Mouse (Mus musculus) CD4-positive, CD25-positive, alpha-beta regulatory T cell, adult 2 months (primary cell): ENCODE results near the gene Colec11.
A peak's percentile ranks its signal among the peaks of the same experiment; 100 is the strongest.

Experiments
- DNase-seq: peaks from one replicate; pipeline ENCODE4 v3.0.0-alpha.2; 2012; ENCODE audit warnings: low read depth, low spot score

Gene Colec11

DNA sequence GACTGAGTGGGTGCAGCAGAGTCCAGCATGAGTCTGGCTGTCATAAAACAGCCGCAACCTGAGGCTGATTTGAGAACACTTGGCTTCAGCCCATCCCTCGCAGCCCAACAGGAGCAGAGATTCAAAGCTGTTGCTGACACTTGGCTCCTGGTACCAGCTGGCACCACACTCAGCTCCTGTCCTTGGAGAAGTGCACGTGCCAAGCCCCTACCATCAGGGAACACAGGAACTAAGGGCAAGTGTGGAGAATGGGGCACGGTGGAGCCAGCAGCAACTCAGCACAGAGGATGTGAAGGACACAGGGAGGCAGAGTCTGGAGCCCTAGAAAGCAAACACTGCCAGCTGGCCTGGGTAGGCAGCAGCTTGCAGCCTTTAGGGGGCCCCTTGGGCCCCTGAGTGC lies 20.9 kb downstream of the Colec11 start:
- no peak for DNase-seq

DNA sequence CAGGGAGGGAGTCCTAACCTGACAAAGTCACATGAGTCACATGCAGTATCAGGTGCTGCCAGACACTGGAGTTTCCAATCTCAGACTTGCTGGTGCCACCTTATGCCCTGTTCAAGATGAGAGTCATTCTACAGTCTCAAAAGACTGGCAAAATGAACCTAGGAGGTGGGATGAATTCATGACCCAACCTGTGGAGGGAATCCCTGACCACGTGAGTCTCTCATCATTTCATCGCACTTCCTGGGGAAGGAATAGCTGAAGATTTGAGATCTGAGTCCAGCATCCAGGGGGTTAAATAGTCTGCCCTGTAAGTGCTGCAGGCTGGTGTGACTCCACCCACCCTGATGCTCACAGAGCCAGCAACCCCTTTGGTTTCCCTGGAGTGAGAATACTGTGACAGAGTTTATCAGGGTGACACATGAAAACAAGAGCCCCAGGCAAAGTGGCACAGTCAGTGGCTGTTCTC lies 24.6 kb downstream of the Colec11 start:
- DNase-seq: no peak

DNA sequence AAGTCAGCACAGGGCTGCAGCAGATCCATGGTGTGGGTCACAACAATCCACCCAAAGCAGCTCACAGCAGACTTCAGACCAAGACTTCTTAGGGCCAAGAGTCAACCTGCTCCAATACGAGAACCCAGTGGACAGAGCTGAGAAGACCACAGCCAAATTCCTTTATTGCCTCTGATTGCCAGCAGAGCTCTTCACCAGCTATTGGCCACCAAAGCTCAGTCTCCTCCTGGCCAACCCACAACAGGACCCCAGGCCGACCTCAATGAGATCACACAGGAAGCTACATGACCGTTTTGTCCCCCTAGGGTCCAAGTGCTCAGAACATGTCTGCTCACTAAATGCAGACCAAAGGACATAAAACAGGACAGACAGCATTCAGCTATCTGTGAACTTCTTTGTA lies 25.1 kb downstream of the Colec11 start:
- DNase-seq: no peak

GRCm38 (mm10) chr12:28597699-28598098 lies 25.5 kb downstream of the Colec11 start:
- no peak for DNase-seq

GRCm38 (mm10) chr12:28596851-28597250 lies 26.3 kb downstream of the Colec11 start:
- no peak for DNase-seq

DNA sequence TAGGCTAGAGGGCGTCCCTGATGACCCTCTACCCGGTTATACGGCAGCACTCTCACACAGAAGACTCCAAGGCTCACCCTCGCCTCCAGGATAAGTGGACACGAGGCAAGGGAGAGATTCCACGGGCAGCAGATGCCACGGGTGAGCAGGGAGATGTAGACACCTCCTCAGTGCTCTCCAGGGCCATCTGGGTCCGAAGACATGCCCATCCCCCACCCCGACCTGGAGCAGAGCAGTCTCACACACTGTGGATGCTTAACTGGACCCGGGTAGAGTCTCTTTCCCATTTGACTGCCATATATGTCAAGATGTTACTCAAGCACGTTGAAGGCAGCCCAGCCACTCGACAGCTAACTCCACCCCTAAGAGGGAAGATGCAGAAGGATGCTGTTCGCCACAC lies 32.7 kb downstream of the Colec11 start:
- DNase-seq: no peak

DNA sequence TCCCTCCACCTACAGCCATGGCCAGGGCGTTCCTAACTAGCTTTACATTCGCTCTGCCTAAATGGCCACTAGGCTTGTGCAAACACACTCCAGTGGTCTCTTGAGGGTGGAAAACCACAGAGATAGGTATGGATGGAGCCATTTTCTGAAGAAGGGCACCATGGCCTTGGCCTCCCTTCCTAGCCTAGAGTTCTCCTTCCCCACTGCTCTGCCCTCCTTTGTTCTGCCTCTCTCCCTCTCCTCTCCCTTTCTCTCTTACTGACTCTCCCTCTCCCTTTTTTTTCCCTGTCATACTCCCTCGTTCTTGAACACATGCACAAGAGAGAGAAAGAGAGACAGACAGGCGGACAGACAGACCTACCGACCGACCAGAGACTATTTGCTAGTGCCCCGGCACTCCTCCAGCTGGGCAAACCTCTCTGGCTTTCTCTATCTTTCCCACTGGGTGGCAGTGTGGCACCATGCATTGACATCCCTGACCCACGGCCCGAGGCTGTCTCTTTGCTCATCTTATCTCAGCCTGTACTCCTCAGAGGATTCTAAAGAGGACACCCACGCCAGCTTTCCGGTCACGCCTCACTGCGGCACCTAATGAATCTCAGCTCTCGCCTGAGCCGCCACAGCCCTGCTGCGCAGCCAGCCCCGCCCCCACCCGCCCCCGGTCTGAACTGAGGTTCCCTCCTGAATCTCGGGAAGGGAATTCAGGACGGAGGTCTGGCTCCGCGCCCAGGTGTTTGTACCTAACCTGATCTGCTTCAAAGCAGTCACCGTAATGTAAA lies 33.9 kb downstream of the Colec11 start:
- DNase-seq: peak; percentile 75

GRCm38 (mm10) chr12:28587949-28588348 lies 35.2 kb downstream of the Colec11 start:
- DNase-seq: no peak

DNA sequence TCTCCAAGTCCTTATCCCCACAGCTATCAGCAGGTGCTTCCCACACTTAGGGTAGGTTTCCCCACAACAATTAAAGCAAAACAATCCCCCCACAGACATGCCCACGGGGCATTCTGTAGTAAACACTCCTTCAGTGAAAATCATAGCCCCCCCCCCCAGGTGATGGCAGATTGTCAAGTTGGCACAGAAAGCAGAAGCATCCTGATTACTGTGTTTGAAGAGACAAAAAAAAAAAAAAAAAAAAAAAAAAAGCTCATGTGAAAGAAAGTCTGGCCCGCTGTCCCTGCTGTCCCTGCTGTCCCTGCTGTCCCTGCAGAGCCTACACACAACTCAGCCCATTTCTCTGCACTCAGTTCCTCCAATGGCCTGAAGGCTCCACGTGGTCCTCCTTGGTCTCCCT lies 39.1 kb downstream of the Colec11 start:
- no peak for DNase-seq

DNA sequence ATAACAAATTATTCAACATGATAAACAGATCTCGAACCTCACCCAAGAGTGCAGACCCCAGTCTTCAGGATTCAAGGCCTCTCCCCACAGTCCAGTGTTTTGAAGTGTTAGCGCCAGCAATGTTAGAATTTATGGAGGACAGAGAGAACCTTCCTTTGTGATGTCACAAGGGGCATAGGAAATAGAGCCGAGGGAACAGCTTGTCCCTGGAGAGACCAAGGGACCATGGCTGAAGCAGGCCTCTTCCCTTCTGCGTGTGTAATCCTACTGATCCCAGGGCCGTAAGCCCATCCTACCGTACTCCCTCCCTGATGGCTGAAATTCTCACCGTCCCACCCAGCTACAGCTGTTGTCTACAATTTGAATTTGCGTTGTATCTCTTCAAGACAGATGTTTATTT lies 40.8 kb downstream of the Colec11 start, which contains the start of gene Allc:
Gene Allc (minus strand): TSS at position 101 of the 400 bp plus-strand sequence.
- no peak for DNase-seq

DNA sequence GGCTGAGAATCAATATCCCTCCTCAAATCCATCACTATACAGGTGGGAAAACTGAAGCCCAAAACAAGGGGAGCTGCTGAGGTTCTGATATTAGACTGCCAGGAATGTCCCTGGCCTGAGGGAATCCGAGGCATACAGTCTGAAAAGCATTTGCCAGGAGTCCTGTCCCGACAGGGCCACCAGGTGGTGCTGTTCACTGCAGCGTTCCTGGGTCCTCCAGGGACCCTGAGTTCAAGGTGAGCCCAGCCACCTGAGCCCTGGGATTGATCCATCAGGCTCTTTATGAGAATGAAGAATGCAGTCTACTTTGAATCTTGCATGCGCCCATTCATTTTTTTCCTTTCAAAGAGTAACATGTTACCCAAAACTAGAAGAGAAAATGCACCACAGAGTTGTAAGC lies 44.0 kb downstream of the Colec11 start:
- DNase-seq: peak; percentile 6

DNA sequence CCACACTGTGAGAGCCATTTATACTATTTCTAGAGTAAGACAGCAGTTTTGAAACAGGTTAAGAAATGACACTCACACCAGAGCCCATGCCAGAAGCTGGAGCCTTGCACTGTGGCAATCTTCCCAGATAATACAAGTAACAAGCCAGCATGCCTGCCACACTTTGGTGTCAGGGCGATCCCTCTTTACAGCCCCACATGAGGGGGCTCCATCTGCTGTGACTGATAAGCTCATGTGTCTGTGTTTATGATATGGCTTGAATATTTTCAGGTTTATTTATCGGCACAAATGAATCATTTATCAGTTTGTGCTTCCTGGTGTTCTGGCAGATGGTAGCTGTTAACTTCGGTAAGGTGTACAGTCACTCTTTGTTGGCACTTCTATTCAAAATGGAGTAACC lies 45.0 kb downstream of the Colec11 start:
- no peak for DNase-seq

GRCm38 (mm10) chr12:28575366-28576070 lies 47.7 kb downstream of the Colec11 start:
- no peak for DNase-seq

GRCm38 (mm10) chr12:28572241-28572640 lies 50.9 kb downstream of the Colec11 start:
- no peak for DNase-seq

GRCm38 (mm10) chr12:28552299-28552698 lies 70.9 kb downstream of the Colec11 start, which contains the start of gene Dcdc2c:
Dcdc2c (minus strand) TSS chr12:28552399.
- no peak for DNase-seq

DNA sequence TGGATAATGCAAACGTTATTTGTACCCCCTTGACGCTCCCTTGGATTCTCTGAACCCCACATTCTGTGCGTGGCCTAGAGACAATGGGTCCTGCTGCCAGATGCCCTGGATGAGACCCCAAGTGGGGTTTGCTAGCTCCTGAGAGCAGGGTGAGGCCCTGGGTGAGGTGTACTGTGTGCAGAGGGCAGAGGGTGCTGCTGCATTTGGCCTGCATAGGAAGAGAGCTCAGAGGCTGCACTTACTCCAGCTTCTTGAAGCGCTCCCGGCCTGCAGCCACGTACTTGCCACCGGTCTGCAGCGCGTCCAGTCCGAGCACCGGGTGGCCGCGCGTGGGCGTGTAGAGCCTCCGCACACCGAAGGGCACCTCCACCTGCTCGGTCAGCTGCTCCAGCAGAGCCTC lies 71.4 kb downstream of the Colec11 start:
- no peak for DNase-seq

- no peak for DNase-seq
Observed at GRCm38 (mm10) chr12:28548887-28549286, 74.3 kb downstream of the Colec11 start.
